Mouse (Mus musculus): ENCODE measurements around the gene Dnajb8. TPM values are rescaled to one million over a fixed set of nuclear protein-coding genes. Genes with fewer than 3 reads are reported as not detected.

The Dnajb8 gene
- polyA plus RNA-seq, 1 experiment from 2014 or later = not detected

DNA sequence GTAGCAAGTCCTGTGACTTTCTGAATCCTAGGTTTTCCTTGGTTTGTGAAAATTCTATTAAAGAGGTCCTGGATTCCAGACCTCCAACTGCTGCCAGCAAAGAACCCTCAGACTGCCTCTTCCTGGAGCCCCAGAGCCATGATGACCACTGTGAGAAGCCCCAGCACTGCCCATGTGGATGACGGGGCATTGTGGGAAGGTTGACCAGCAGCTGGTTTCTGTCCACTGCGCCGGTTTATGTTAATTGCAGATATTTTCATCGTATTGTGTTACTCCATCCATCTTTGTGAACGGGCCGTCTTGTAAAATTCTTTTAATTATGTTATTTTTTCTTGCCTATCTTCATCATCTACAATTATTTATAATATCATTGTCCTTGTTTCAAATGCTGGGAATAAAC lies 52.6 kb downstream of the Dnajb8 start:
- H3K4me1 ChIP-seq = peaks cover 9% of the 10 kb centered on the region; the same call in 1 of the 2 replicates
- no peak overlapping the region for H3K4me2 ChIP-seq
- H3K4me3 ChIP-seq = no peak overlapping the region
- H3K9ac ChIP-seq = no peak overlapping the region
- ATAC-seq (ENCODE audit: borderline replicate concordance, extremely low read depth, low FRiP score, low TSS enrichment) = no peak; the same call in 1 of the 2 replicates
- no peaks in the 10 kb centered on the region for H3K9me3 ChIP-seq
- H3K36me3 ChIP-seq = no peaks in the 10 kb centered on the region
- WGBS = 46% methylated on average over 6 of the region's 6 CpGs
- H3K27me3 ChIP-seq = no peaks in the 10 kb centered on the region
- H3K27ac ChIP-seq = no peak overlapping the region

GRCm38 (mm10) chr6:88276221-88276620 lies 54.2 kb downstream of the Dnajb8 start:
- H3K4me1 ChIP-seq = peaks cover 9% of the 10 kb centered on the region; the same call in 1 of the 2 replicates
- no peak overlapping the region for H3K4me2 ChIP-seq
- no peaks in the 10 kb centered on the region for H3K27me3 ChIP-seq
- H3K4me3 ChIP-seq = no peak overlapping the region
- no peak overlapping the region for H3K27ac ChIP-seq
- no peaks in the 10 kb centered on the region for H3K36me3 ChIP-seq
- WGBS = 74% methylated on average over 4 of the region's 4 CpGs
- H3K9me3 ChIP-seq = no peaks in the 10 kb centered on the region
- no peak for ATAC-seq (ENCODE audit: borderline replicate concordance, extremely low read depth, low FRiP score, low TSS enrichment)
- H3K9ac ChIP-seq = no peak overlapping the region

- Histone ChIP-seq H3K9ac (no peak overlapping the region), H3K4me1 (peaks cover 9% of the 10 kb centered on the region; the same call in 1 of the 2 replicates), H3K27me3 (no peaks in the 10 kb centered on the region), H3K4me3 (no peak overlapping the region), H3K36me3 (no peaks in the 10 kb centered on the region), H3K9me3 (no peaks in the 10 kb centered on the region), H3K4me2 (no peak overlapping the region), H3K27ac (no peak overlapping the region)
- ATAC-seq (ENCODE audit: borderline replicate concordance, extremely low read depth, low FRiP score, low TSS enrichment) = no peak
- 90% methylated on average over 4 of the region's 4 CpGs for WGBS
Measured at GRCm38 (mm10) chr6:88277242-88277641, 55.2 kb downstream of the Dnajb8 start.

DNA sequence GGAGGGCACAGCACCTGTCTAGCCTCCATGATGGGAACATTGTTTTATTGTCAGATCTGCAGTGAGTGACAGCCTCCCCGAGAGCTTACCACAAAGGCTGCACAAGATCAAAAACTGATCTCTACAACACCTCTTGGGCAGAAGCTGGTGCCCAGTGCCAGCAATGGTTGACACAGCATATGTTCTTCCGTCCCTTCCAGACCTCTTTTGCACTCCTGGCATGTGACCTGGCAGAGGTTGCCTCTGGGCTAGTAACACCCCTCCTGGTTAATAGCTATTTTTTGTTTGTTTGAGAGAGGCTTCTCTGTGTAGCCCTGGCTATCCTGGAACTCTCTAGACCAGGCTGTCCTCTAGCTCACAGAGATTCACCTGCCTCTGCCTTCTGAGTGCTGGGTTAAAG lies 56.1 kb downstream of the Dnajb8 start:
- ATAC-seq (ENCODE audit: borderline replicate concordance, extremely low read depth, low FRiP score, low TSS enrichment) = no peak
- Histone ChIP-seq H3K9me3 (no peaks in the 10 kb centered on the region), H3K27me3 (no peaks in the 10 kb centered on the region), H3K4me2 (no peak overlapping the region), H3K4me1 (peaks cover 9% of the 10 kb centered on the region; the same call in 1 of the 2 replicates), H3K9ac (no peak overlapping the region), H3K36me3 (no peaks in the 10 kb centered on the region), H3K4me3 (no peak overlapping the region), H3K27ac (no peak overlapping the region)
- WGBS = 85% methylated on average over 2 of the region's 2 CpGs

- Histone ChIP-seq H3K27me3 (no peaks in the 10 kb centered on the region), H3K36me3 (no peaks in the 10 kb centered on the region), H3K4me3 (no peak overlapping the region), H3K4me2 (no peak overlapping the region), H3K9me3 (no peaks in the 10 kb centered on the region), H3K4me1 (no peaks in the 10 kb centered on the region), H3K27ac (no peak overlapping the region), H3K9ac (no peak overlapping the region)
- WGBS = 80% methylated on average over 6 of the region's 6 CpGs
- ATAC-seq (ENCODE audit: borderline replicate concordance, extremely low read depth, low FRiP score, low TSS enrichment) = no peak
Measured at GRCm38 (mm10) chr6:88290129-88290766, 68.2 kb downstream of the Dnajb8 start.

- H3K27me3 ChIP-seq = no peaks in the 10 kb centered on the region
- no peak overlapping the region for H3K9ac ChIP-seq
- H3K36me3 ChIP-seq = no peaks in the 10 kb centered on the region
- no peak overlapping the region for H3K27ac ChIP-seq
- ATAC-seq (ENCODE audit: borderline replicate concordance, extremely low read depth, low FRiP score, low TSS enrichment) = no peak
- 56% methylated on average over 4 of the region's 4 CpGs for WGBS
- no peak overlapping the region for H3K4me2 ChIP-seq
- no peaks in the 10 kb centered on the region for H3K9me3 ChIP-seq
- H3K4me3 ChIP-seq = no peak overlapping the region
- no peaks in the 10 kb centered on the region for H3K4me1 ChIP-seq
Measured at GRCm38 (mm10) chr6:88292274-88292909, 70.3 kb downstream of the Dnajb8 start.

DNA sequence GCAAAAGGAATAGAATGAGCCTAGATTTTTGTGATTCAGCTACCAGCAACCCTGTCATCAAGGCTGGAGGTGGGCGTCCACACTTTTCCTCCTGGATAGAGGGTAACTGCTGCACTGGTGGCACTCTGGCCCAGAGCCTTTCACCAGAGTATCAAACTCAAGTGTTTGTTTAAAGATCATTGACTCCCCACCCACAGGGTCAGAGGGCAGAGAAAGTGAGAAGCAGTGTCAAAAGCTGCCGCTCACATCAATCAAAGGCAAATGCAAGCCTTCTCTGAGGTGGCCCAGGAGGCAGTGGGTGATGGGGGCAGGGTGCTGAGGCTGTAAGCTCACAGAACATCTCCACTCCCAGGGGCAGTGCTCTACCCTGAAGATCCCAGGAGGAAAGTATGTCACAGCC lies 77.4 kb downstream of the Dnajb8 start:
- H3K9me3 ChIP-seq = no peaks in the 10 kb centered on the region
- H3K36me3 ChIP-seq = no peaks in the 10 kb centered on the region
- no peak overlapping the region for H3K9ac ChIP-seq
- WGBS = 44% methylated on average over 2 of the region's 2 CpGs
- H3K4me1 ChIP-seq = peaks cover 6% of the 10 kb centered on the region; the same call in 1 of the 2 replicates
- H3K27me3 ChIP-seq = no peaks in the 10 kb centered on the region
- H3K27ac ChIP-seq = no peak overlapping the region
- H3K4me2 ChIP-seq = no peak overlapping the region
- ATAC-seq (ENCODE audit: borderline replicate concordance, extremely low read depth, low FRiP score, low TSS enrichment) = no peak
- H3K4me3 ChIP-seq = no peak overlapping the region

- WGBS = 35% methylated on average over 7 of the region's 7 CpGs
- Histone ChIP-seq H3K4me1 (peaks cover 6% of the 10 kb centered on the region; the same call in 1 of the 2 replicates), H3K27me3 (no peaks in the 10 kb centered on the region), H3K27ac (no peak overlapping the region), H3K36me3 (no peaks in the 10 kb centered on the region), H3K9me3 (no peaks in the 10 kb centered on the region), H3K9ac (no peak overlapping the region), H3K4me3 (no peak overlapping the region), H3K4me2 (no peak overlapping the region)
- no peak for ATAC-seq (ENCODE audit: borderline replicate concordance, extremely low read depth, low FRiP score, low TSS enrichment)
Measured at GRCm38 (mm10) chr6:88301234-88301633, 79.2 kb downstream of the Dnajb8 start.

Other genes starting within 250 kb of the Dnajb8 start
- 44.4 and 46.6 TPM in 2 replicates for gene H1fx, start 240.6 kb upstream of the Dnajb8 start, polyA plus RNA-seq (2015; fragmentation: Nextera tagmentation; extraction: Ambion mirVana)
- 197 and 206 TPM in 2 replicates for gene Rab7, start 177.0 kb upstream of the Dnajb8 start, polyA plus RNA-seq (2015; fragmentation: Nextera tagmentation; extraction: Ambion mirVana)
- gene Rpn1, start 137.8 kb upstream of the Dnajb8 start, polyA plus RNA-seq (2015; fragmentation: Nextera tagmentation; extraction: Ambion mirVana) = 436 and 444 TPM in 2 replicates
- gene Gata2, start 28.4 kb upstream of the Dnajb8 start, polyA plus RNA-seq (2015; fragmentation: Nextera tagmentation; extraction: Ambion mirVana) = 17.5 and 17.9 TPM in 2 replicates
- gene Eefsec, start 224.3 kb downstream of the Dnajb8 start, polyA plus RNA-seq (2015; fragmentation: Nextera tagmentation; extraction: Ambion mirVana) = 37.7 and 42.4 TPM in 2 replicates
- 147 and 148 TPM in 2 replicates for gene Ruvbl1, start 243.1 kb downstream of the Dnajb8 start, polyA plus RNA-seq (2015; fragmentation: Nextera tagmentation; extraction: Ambion mirVana)

All from lung, embryonic 15.5 days (tissue).